13 mouse cellular contexts compared by ENCODE assay signal in the genomic region with DNA sequence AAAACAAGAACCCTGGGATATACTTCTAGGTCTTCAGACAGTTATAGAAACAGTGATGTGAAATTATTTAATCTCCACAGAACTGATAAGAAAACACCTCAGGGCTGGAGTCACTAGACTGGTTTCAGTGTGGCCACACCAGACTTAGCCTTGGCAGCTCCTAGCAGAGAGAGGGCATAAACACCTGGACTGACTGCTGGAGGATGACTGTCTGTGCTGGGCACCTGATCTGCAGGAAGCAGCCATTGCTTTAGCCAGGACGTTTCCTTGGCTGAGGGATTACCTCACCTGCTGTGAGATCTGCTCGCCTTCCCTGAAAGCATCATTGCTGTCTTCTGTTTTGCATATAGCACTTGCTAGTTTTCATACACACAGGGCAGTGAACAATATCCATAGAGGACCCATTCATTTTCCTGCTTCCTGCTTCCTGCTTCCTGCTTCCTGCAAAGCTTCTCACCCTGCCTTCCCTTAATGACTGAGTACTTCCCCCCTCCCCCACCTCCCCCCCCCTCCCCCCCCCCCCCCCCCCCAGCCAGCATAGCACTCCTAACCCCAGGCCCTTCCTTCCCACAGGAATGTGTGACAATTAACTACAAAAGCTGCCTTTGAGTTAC.
DNase-seq lines count a peak whose midpoint lies in the region; ATAC-seq and TF ChIP-seq lines count a peak whose summit lies in the region.
"Had no signal": no experiment of that assay in that cellular context is flagged by ENCODE, and none has a peak within 500 bp of the region (broad histone marks: within the 10 kb centered on the region; RNA-seq: fewer than 3 reads in every experiment).

No protein-coding gene starts in this region.

- peak; percentile 63 for ATAC-seq in kidney, embryonic 16.5 days (ENCODE audit: low FRiP score, low TSS enrichment)
- 0 out of 2 replicates have a peak, but pooled peaks have one; percentile 21 for ATAC-seq in limb, embryonic 12.5 days (ENCODE audit: insufficient number of reproducible peaks, insufficient read depth, low FRiP score, low TSS enrichment, low read depth)

- no peak for TF ChIP-seq CTCF in heart, adult 2 months (IDR thresholded peaks at IDR 0.05)

- H3K9me3 ChIP-seq in kidney, embryonic 16.5 days (ENCODE audit: low read length), result no peaks in the 10 kb centered on the region
- no peaks in the 10 kb centered on the region for H3K9me3 ChIP-seq in limb, embryonic 12.5 days
- H3K9me3 ChIP-seq: liver, embryonic 13.5 days had no signal

- peak overlapping the region; percentile 59 for H3K27ac ChIP-seq in heart, adult 2 months
- H3K27ac ChIP-seq in kidney, embryonic 16.5 days (ENCODE audit: low read length), result peak overlapping the region; percentile 71
- H3K27ac ChIP-seq in limb, embryonic 12.5 days, result peak overlapping the region; percentile 64
- H3K27ac ChIP-seq: liver, embryonic 13.5 days had no signal

- H3K4me1 ChIP-seq in heart, adult 2 months (ENCODE audit: control insufficient read depth, insufficient read depth, low read length), result peaks cover 19% of the 10 kb centered on the region
- H3K4me1 ChIP-seq in kidney, embryonic 16.5 days (ENCODE audit: insufficient read depth, low read length), result peaks cover 48% of the 10 kb centered on the region
- peaks cover 40% of the 10 kb centered on the region for H3K4me1 ChIP-seq in limb, embryonic 12.5 days (replicated peaks)

- 30% methylated on average over 2 of the region's 2 CpGs for WGBS in heart, adult 2 months
- WGBS in kidney, embryonic 16.5 days, result 51% methylated on average over 2 of the region's 2 CpGs
- 24% methylated on average over 2 of the region's 2 CpGs for WGBS in limb, embryonic 12.5 days

- H3K27me3 ChIP-seq in heart, adult 2 months (ENCODE audit: control insufficient read depth, insufficient read depth, low read length), result no peaks in the 10 kb centered on the region
- H3K27me3 ChIP-seq in kidney, embryonic 16.5 days (ENCODE audit: insufficient read depth, low read length), result no peaks in the 10 kb centered on the region
- no peaks in the 10 kb centered on the region for H3K27me3 ChIP-seq in limb, embryonic 12.5 days
- H3K27me3 ChIP-seq: liver, embryonic 13.5 days had no signal

- H3K36me3 ChIP-seq in heart, adult 2 months (ENCODE audit: control insufficient read depth, insufficient read depth, low read length), result peaks cover 23% of the 10 kb centered on the region
- no peaks in the 10 kb centered on the region for H3K36me3 ChIP-seq in kidney, embryonic 16.5 days (ENCODE audit: insufficient read depth, low read length)
- H3K36me3 ChIP-seq in limb, embryonic 12.5 days, result no peaks in the 10 kb centered on the region
- H3K36me3 ChIP-seq: liver, embryonic 13.5 days had no signal

- no peak for TF ChIP-seq POLR2A in heart, adult 2 months (IDR thresholded peaks at IDR 0.05; ENCODE audit: insufficient read depth, low read depth, low read length)

- H3K4me3 ChIP-seq in heart, adult 2 months, result no peak overlapping the region
- no peak overlapping the region for H3K4me3 ChIP-seq in kidney, embryonic 16.5 days (ENCODE audit: low read length)
- H3K4me3 ChIP-seq in limb, embryonic 12.5 days (replicated peaks), result no peak overlapping the region
- H3K4me3 ChIP-seq: liver, embryonic 13.5 days had no signal

- intact Hi-C loops in heart, adult 2 months (cut with DNase I), result loop anchor here (2.0 kb wide), 1 partner anchor 103 kb away; no protein-coding TSS in a partner anchor

- no peak overlapping the region for H3K4me2 ChIP-seq in kidney, embryonic 16.5 days (replicated peaks; ENCODE audit: low read depth, low read length)
- no peak overlapping the region for H3K4me2 ChIP-seq in limb, embryonic 12.5 days
- H3K4me2 ChIP-seq: liver, embryonic 13.5 days had no signal

- no peak for TF ChIP-seq EP300 in heart, adult 2 months (IDR thresholded peaks at IDR 0.05; ENCODE audit: insufficient read depth, low read depth, low read length)

- H3K79me2 ChIP-seq in heart, adult 2 months (replicated peaks; ENCODE audit: control insufficient read depth, insufficient read depth, low read length), result no peaks in the 10 kb centered on the region; the same call in 1 of the 2 replicates

- DNase-seq in heart, adult 2 months, result no peak
- DNase-seq in heart, adult 8-10 months (ENCODE audit: low spot score), result no peak
- no peak for DNase-seq in kidney, postnatal 25 days
- DNase-seq in R1 (ENCODE audit: low read depth, low spot score), result peak; percentile 30
- DNase-seq in layer of hippocampus, postnatal 10 days (ENCODE audit: low spot score in 2 of 2), result no peak
- DNase-seq in spleen, adult 12 weeks (ENCODE audit: low spot score), result no peak
- DNase-seq: cerebellum, postnatal 25 days; layer of hippocampus, postnatal 36 days; liver, embryonic 13.5 days; right cerebral cortex, adult 18-20 months; thymus, adult 18-20 months had no signal

- no peak overlapping the region for H3K9ac ChIP-seq in heart, adult 2 months (ENCODE audit: low read depth, low read length)
- no peak overlapping the region for H3K9ac ChIP-seq in kidney, embryonic 16.5 days (replicated peaks; ENCODE audit: low read length)
- H3K9ac ChIP-seq in limb, embryonic 12.5 days (replicated peaks), result no peak overlapping the region
- H3K9ac ChIP-seq: liver, embryonic 13.5 days had no signal
